Mouse (Mus musculus) kidney, postnatal 14 days (tissue): Measurements from ENCODE around the gene Plekhg1.

Source experiments
- DNase-seq: peaks from one replicate; pipeline ENCODE4 v3.0.0; 2022; ENCODE audit warnings: mixed read lengths

Plekhg1 gene

GRCm38 (mm10) chr10:3743069-3743468 lies 2.9 kb downstream of the Plekhg1 start:
- peak; percentile 72 for DNase-seq

DNA sequence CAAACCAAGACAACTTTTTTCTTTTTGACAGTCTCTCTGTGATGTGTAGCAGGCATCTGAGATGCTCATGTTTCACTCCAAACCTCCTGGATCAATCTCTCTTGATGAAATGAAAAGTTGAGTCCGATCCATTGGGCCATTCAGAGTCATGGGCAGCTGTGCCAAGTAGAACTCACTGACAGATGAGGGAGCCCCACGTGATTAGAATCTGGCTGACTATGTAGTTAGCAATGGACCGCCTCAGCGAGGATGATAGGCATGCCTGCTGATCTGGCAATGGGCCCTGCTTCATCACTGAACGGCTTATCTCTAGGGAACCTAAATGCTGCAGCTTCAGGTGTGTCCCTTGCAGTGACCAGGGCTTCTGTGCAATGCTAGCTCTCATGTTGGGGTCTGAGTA lies 3.7 kb downstream of the Plekhg1 start:
- no peak for DNase-seq

- no peak for DNase-seq
These were observed 6.8 kb downstream of the Plekhg1 start for GRCm38 (mm10) chr10:3746794-3747518.

DNA sequence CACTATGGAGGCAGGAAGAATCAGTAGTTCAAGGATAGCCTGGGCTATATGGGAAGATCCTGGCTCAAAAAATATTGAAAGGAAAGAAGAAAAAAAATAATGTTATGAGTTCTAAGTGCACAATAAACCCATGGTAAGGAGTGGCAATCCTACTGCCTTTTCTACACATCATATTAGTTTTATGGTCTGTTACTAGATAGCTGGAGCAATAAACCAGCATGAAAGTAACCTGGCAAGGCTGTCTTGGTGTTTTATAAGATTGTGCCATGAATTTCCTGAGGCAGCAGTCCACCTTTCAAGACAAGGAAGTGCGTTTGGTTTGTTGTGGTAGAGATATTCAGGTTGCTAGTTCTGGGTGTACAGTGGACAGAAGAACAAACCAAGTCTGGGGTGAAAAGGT lies 9.4 kb downstream of the Plekhg1 start:
- no peak for DNase-seq

- no peak for DNase-seq
These were observed 21.8 kb downstream of the Plekhg1 start for GRCm38 (mm10) chr10:3761992-3762391.

GRCm38 (mm10) chr10:3763199-3763598 lies 23.0 kb downstream of the Plekhg1 start:
- no peak for DNase-seq

GRCm38 (mm10) chr10:3769131-3769530 lies 29.0 kb downstream of the Plekhg1 start:
- DNase-seq: peak; percentile 43

DNA sequence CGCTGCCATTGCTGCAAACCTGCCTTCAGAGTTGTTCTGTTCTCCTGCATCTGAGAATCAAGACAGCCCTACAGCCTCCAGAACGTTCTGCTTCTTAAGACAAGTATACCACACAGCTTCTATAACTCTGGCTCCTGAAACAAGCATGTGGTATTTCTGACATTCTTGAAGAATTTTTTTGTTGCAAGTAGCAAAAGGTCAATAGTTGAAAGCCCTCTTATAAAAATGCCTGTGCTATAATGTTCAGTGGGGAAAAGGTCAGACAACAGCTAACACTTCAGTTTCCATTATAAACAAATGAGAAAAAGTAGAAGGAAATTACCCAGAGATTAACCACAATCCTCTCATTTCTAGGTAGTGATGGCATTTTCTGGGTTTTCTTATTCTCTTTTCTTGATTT lies 34.2 kb downstream of the Plekhg1 start:
- DNase-seq: no peak

DNA sequence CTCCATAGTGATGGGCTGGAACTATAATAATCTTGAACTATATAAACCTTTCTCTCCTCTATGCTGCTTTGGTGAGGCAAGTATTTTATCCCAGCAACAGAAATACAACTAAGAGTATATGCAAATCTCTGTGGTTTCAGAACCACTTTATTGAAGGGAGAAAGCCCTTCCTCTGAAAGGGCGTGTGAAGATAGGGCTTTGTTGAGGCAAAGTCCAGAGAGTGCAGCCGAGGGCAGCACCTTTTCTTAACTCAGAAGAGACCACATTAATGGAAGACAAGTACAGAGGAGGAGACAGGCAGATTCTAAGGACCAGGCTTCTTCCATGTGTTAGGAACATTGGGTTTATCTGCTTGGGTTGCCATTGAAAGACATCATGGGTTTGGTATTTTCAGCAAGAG lies 36.6 kb downstream of the Plekhg1 start:
- no peak for DNase-seq

GRCm38 (mm10) chr10:3785362-3785761 lies 45.2 kb downstream of the Plekhg1 start:
- DNase-seq: peak; percentile 25

DNA sequence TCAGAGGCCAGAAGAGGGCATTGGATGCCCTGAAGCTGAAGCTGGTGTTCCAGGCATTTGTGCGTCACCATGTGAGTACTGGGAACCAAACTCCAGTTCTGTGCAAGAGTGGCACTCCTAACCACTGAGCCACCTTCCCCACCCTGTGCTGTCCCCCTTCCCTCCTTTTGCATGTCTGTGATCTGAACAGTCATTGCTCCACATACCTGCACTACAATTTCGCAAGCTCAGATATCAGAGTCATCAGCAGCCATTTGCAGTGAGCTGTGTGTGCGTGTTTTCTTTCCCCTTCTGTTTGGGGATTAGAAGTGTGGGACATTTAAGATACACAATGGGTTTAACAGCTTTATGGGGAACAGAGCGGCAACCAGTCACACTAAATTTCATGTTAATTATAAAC lies 46.4 kb downstream of the Plekhg1 start:
- no peak for DNase-seq

DNA sequence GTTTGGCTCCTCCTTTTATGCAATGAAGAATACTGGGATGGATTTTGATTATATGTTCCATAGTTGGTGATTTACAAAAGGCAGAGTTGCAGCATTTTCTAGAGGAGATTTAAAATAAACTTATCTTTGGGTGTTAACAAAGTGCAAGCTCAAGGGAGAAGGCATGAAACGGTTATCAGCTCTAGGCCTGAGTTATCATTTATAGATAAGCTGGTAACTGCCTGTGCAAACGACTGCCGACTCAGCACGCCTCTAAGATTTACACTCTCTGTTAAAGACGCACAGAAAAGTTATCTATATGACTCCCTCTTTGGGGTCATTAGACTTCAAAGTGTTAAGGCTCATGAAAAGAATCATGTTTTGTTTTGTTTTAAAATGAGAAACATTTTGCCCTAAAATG lies 46.8 kb downstream of the Plekhg1 start:
- no peak for DNase-seq

DNA sequence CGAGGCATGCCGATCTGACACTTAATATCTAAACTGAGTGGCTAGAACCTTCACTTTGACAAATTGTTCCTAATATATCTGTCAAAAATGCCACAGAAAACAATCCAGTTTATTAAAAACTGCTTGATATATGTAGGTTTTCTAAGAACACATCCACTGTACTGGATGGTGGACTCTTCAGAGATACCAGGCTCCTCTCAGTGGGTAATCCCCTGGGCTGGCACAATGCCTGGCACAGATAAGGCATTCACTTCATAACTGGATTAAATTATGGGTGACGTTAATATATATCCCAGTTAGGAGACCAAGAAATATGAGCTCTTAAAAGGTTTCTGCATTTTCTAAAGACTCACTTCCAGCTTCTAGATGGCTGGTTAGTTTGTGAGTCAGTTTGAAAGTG lies 53.7 kb downstream of the Plekhg1 start:
- no peak for DNase-seq

GRCm38 (mm10) chr10:3799455-3799854 lies 59.3 kb downstream of the Plekhg1 start:
- DNase-seq: no peak

DNA sequence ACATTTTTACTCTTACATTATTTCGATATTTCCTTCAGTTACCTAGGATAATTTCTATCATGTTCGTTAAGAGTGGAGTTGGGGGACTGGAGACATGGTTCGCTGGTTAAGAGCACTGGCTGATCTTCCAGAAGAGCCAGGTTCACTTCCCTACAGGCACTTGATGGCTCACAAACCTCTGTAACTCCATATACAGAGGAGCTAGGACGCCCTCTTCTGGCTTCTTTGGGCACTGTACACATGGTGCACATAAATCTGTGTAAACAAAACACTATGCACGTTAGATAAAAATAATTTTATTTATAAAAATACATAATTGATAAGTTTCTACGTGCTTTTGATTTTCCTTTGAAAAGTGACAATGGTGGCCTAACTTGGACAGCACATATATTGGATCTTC lies 61.1 kb downstream of the Plekhg1 start:
- no peak for DNase-seq

GRCm38 (mm10) chr10:3805334-3805733 lies 65.2 kb downstream of the Plekhg1 start:
- peak; percentile 62 for DNase-seq

GRCm38 (mm10) chr10:3807980-3808379 lies 67.8 kb downstream of the Plekhg1 start:
- DNase-seq: no peak

- DNase-seq: peak; percentile 55
These were observed 70.5 kb downstream of the Plekhg1 start for GRCm38 (mm10) chr10:3810476-3811273.

- peak; percentile 63 for DNase-seq
These were observed 79.0 kb downstream of the Plekhg1 start for GRCm38 (mm10) chr10:3818940-3819701.

GRCm38 (mm10) chr10:3823826-3824225 lies 83.7 kb downstream of the Plekhg1 start:
- DNase-seq: no peak

- no peak for DNase-seq
These were observed 85.9 kb downstream of the Plekhg1 start for GRCm38 (mm10) chr10:3826043-3826442.

- DNase-seq: no peak
These were observed 87.2 kb downstream of the Plekhg1 start for GRCm38 (mm10) chr10:3827368-3827767.

DNA sequence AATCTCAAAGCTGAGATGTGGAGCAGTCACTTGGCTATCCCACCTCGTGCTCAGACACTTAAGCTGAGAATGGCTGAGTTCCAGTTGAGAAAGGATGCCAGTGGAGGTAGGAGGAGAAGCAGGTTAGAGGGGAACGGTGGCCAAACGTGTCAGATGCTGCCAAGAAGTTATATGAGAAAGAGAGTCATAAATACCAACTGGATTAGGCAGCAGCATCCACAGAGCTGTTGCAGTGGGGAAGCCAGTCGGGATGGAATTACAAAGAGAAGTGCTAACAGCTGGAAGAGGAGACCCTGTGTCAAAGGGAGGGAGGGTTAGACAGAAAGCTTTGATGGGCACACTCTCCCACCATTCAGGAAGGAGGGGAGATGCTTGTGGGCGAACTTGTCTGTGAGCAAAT lies 89.3 kb downstream of the Plekhg1 start:
- DNase-seq: no peak

DNA sequence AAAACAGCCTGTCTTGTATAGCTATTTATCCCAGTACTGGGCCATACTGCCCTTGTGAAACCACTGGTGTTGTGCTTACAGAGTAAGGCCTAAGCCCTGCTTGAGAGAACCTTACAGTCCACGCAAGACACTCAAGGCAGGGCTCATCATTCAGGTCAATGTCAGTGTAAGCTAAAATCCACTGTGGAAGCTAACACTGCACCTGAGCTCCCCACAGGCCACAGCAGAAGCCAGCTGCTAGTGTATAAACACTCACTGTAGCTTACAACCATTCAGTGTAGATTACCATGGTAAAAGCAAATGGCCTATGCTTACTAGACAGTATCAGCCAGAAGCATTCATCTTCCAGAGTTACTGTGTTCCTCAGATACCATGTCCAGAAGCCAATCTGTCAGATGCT lies 90.5 kb downstream of the Plekhg1 start:
- DNase-seq: no peak
